Mouse (Mus musculus) layer of hippocampus, adult 11-12 months (tissue): Measurements from ENCODE around the gene Slc15a1.

ENCODE experiments used
- DNase-seq: peaks from one replicate; pipeline ENCODE4 v3.0.0; 2022; ENCODE audit warnings: low spot score

Gene Slc15a1

DNA sequence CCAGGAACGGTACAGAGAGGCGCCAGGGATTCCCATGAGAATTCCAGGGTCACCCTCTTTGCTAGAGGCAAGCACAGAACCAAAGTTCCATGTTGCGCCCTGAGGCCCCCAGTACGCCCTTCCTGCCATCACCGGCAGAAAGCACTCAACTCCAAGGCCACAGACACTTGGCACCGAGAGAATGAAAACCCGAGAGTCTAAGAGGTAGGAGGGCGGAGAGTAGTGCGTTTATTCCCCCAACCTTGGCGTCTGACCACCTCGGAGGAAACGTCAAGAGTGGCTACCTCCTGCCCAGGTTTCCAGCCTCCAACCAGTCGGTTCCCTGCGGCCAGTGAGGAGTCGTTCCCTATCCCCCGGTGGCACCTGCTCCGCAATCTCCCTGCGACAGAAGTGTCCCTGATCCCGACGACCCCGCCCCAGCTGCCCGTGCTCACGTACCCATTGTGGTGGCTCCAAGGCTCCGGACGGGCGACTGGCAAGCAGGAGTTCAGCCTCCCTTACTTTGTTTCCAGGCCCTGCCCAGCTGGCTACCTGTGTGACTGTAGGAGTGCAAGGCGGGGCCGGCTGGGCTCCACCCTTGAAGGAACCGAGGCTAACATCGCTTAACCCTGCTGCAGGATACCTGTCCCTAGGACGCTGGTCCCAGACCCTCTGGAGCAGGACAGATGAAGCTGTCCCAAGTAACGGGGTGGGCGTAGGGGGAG is at the start of gene Slc15a1:
Gene Slc15a1 (minus strand): TSS at position 472 of the 704 bp plus-strand sequence.
- DNase-seq, result no peak

- no peak for DNase-seq
Observed at GRCm38 (mm10) chr14:121553785-121554184, 48.7 kb upstream of the Slc15a1 start.

GRCm38 (mm10) chr14:121552586-121552985 is 47.5 kb upstream of the Slc15a1 start:
- DNase-seq, result no peak

- DNase-seq, result no peak
Observed at GRCm38 (mm10) chr14:121549834-121550233, 44.8 kb upstream of the Slc15a1 start.

GRCm38 (mm10) chr14:121547745-121548144 is 42.7 kb upstream of the Slc15a1 start:
- no peak for DNase-seq

GRCm38 (mm10) chr14:121546621-121547020 is 41.6 kb upstream of the Slc15a1 start:
- no peak for DNase-seq

DNA sequence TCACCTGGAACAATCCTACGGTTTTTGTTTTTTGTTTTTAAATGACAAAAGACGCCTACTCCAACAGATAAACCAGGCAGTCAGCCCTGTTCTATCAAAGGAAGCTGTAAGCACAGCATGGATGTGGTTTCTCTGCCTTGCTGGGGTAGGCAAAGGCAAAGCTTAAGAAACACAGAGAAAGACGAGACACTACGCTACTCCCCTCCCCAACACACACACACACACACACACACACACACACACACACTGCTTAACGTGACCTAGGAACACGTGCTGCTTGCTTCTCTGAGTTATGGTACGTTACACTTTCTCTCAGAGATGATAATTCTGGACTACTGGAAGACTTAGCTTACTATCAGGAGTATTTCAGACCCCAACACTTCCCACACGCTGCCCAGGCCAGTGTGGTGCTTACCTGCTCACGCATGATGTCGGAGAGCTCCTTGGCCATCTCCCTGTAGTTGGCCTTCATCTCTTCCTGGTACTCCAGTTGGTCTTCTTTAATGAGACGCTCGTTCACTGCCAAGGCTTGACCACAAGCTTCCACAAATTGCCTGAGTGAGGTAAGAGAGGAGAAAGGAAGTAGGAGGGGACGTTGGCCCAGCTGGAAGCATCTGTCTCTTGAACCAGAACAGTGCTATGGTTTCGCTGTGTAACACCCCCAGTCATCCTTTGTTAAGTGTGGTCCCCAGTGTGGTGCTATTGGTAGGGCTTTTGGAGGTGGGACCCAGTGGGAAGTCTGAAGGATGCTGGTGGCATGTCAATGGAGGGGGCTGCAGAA is 40.7 kb upstream of the Slc15a1 start:
- DNase-seq, result no peak

DNA sequence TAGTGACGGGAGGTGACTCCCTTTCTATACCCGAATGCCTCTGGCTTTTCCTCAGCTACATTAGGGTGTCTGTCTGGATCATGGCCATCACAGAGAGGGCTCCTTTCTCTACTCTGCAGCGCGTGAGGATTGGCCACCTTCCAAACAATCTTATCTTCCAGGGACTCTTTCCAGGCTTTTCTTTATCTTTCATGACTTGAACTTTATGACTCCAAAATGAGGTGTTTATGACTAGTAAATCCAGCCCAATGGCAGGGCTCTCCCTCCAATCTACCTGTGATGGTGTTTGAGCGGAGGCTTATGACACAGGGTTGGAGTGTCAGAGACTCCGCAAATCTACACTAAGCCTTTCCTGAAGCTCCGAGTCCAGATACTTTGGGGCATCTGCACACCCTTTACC is 36.2 kb upstream of the Slc15a1 start:
- DNase-seq, result no peak

GRCm38 (mm10) chr14:121534501-121534900 is 29.4 kb upstream of the Slc15a1 start:
- DNase-seq, result no peak

DNA sequence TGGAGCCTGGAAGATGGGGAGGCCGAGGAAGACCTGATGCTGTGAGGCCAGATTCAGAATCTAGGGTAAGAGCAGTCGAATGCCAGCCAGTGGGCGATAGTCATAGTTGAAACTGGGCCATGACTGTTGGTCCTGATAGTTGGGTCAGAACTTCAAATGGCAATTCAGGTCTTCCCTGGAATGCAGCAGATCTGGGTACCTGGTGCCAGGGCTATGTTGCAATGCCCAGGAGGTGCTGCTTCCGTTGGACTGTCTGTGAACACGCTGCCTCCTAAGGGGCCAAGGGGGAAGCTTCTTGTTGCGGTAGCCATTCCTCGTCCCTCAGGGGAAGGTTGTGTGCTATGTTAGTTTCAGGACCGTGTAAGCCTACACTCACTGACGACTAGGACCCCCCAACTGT is 25.8 kb upstream of the Slc15a1 start:
- no peak for DNase-seq

- no peak for DNase-seq
Observed at GRCm38 (mm10) chr14:121527883-121528282, 22.8 kb upstream of the Slc15a1 start.

GRCm38 (mm10) chr14:121527201-121527600 is 22.1 kb upstream of the Slc15a1 start:
- no peak for DNase-seq

DNA sequence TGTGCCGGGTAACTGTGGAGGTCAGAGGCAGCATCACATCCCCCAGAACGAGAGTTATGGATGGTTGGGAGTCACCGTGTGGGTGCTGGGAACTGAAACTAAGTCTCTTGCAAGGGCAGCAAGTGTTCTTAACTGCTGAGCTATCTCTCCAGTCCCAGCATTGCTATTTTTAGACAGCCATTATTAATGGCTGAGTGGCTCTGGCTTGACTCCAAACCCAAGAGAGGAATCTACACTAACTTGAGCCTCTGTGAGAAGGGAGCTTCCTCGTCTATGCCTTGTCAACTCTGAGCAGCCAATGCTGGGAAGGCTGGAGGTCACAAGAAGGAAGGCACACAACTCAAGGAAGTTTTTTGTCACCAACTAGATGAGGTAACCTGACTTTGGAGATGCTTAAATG is 16.7 kb upstream of the Slc15a1 start:
- DNase-seq, result no peak

- DNase-seq, result no peak
Observed at GRCm38 (mm10) chr14:121516881-121517280, 11.8 kb upstream of the Slc15a1 start.

DNA sequence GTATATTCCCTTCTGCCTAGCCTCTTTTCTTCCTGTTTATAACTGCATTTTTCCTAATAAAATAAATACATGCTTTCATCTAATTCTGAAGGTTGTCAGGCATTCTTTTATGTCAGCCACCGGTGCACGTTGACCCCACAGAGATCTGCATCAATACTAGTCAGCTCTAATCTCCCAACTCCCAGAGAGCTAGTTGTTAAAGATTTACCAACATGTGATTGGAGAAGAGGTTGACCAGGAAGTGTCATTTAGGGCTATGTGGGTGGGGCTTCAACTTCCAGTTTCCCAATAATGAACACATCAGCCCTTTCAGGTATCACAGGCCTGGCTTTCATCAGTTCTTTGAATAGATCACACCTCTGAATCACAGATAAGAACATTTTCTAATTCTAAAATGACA is 3.9 kb upstream of the Slc15a1 start:
- no peak for DNase-seq

- no peak for DNase-seq
Observed at GRCm38 (mm10) chr14:121506336-121506735, 1.3 kb upstream of the Slc15a1 start.

- no peak for DNase-seq
Observed at GRCm38 (mm10) chr14:121505485-121505860, 421 bp upstream of the Slc15a1 start.

DNA sequence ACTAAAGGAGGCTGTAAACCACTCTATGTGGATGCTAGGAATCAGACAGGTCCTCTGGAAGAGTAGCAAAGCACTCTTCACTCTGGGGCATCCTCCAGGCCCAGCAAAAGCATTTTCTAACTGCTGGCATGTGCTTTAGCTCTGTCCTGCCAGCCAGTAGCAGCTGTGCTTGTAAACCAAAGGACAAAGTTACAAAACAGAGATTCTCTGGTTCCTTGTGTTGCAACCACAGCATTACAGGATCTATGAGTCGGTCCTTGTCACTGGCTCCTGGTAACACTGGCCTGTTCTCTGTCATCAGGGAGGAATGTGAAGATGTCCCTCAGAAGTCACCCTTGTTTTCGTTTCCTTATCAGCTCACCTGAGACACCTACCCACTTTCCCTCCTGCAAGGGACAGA is 4.5 kb downstream of the Slc15a1 start:
- no peak for DNase-seq

DNA sequence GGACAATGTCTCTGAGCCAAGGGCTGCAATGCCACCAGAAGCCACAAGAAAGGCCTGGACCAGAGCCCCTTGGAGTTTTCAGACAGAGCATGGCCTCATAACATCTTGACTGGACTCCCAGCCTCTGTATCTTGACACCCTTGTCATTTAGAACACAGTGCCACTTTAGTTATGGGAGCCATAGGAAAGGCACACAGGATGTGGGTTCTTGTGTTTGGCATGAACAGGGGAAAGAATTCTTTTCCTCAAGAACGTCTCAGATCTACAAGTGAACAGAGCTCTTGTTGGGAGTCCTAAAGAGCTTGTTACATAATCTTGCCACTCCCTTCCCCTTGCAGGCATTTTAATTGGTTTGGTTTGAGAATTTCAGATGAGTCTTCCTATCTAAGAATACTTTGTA is 5.3 kb downstream of the Slc15a1 start:
- no peak for DNase-seq

- no peak for DNase-seq
Observed at GRCm38 (mm10) chr14:121497800-121498199, 7.3 kb downstream of the Slc15a1 start.

GRCm38 (mm10) chr14:121495741-121496140 is 9.3 kb downstream of the Slc15a1 start:
- DNase-seq, result no peak

DNA sequence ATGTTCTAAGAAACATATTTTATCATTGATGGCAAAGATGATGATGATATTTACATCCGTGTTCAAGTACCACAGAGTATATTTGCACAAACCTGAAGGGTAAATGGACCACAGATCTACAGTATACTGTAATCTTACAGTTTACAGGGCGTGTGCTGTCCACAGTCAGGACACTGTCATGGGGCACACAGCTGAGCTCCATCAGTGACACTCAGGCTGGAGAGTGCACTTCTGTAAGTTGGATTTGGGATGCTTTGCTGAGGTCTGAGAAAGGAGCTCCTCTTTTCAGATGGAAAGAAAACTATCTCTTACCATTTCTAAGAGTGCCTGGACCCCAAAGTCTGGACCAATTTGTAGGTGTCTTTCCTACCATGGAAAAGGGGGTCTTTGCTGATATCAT is 9.9 kb downstream of the Slc15a1 start:
- no peak for DNase-seq

DNA sequence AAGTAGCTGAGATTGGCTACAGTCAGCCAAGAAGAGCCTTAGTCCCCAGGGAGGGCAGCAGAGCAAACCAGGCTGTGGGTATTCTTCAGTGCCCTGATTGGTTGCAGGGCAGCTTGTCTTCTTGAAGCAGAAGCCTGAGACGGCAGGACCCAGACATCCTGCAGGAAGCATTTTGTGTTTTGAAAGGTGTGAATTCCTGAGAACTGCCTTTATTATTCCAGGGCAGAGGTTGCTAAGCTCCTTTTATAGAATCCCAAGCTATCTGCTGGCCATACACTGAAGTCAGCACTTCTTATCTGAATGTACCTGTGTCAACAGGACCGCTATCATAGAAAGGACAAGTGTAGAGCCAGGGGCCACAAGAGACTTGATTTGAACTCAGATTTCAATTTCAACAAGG is 10.8 kb downstream of the Slc15a1 start:
- DNase-seq, result no peak

GRCm38 (mm10) chr14:121493712-121494111 is 11.3 kb downstream of the Slc15a1 start:
- DNase-seq, result no peak
